Mouse (Mus musculus) neural tube, embryonic 13.5 days (tissue): ENCODE data around the gene Rest. TPM values are rescaled to one million over a fixed set of nuclear protein-coding genes. Genes with fewer than 3 reads are reported as not detected.

ENCODE experiments used
- ATAC-seq: fragments of 200-750 bp; cut with Nextera tagmentation; 2 replicates; pipeline ENCODE4 v1.8.0; 2017; ENCODE audit warnings: low read depth, mild to moderate bottlenecking, moderate TSS enrichment, moderate library complexity
- H3K27ac ChIP-seq: fragments of 300-500 bp; sonication (generic); replicated peaks from 2 replicates; pipeline ENCODE4 v1.5.1; 2015; ENCODE audit warnings: moderate library complexity, mild to moderate bottlenecking, inconsistent platforms
- H3K27me3 ChIP-seq: fragments of 300-500 bp; sonication (generic); 2 replicates; pipeline ENCODE4 v1.6.1; 2015; ENCODE audit warnings: mild to moderate bottlenecking, inconsistent platforms
- H3K36me3 ChIP-seq: fragments of 300-500 bp; sonication (generic); 2 replicates; pipeline ENCODE4 v1.6.1; 2015; ENCODE audit warnings: mild to moderate bottlenecking, inconsistent platforms
- H3K4me1 ChIP-seq: fragments of 300-500 bp; sonication (generic); replicated peaks from 2 replicates; pipeline ENCODE4 v1.6.1; 2015; ENCODE audit warnings: inconsistent platforms
- H3K4me2 ChIP-seq: fragments of 300-500 bp; sonication (generic); 2 replicates; pipeline ENCODE4 v1.6.1; 2015; ENCODE audit warnings: inconsistent platforms, mild to moderate bottlenecking, moderate library complexity
- H3K4me3 ChIP-seq: fragments of 300-500 bp; sonication (generic); 2 replicates; pipeline ENCODE4 v1.5.1; 2015; ENCODE audit warnings: mild to moderate bottlenecking, inconsistent platforms
- H3K9ac ChIP-seq: fragments of 300-500 bp; sonication (generic); 2 replicates; pipeline ENCODE4 v1.6.1; 2015; ENCODE audit warnings: moderate library complexity, mild to moderate bottlenecking, inconsistent platforms
- H3K9me3 ChIP-seq: fragments of 300-500 bp; sonication (generic); 2 replicates; pipeline ENCODE4 v1.6.1; 2016; ENCODE audit warnings: inconsistent platforms
- WGBS: fragments of 180-500 bp; shearing (Covaris S2); methylation state at CpG from one replicate; pipeline ENCODE4 v1.1.7; 2015; 5-methylcytosine and 5-hydroxymethylcytosine counted together
- polyA plus RNA-seq: library from polyadenylated mRNA; unstranded; fragments of >200 nt; fragmentation: Nextera tagmentation; extraction: Ambion mirVana; gene quantifications from 2 replicates; pipeline ENCODE4 v1.2.1, GENCODE M21; 2015

Rest gene
- polyA plus RNA-seq, 1 experiment from 2014 or later: 9.7 TPM

- Histone ChIP-seq H3K9me3 (no peaks in the 10 kb centered on the region), H3K4me3 (no peak overlapping the region), H3K4me1 (peaks cover 14% of the 10 kb centered on the region), H3K27me3 (no peaks in the 10 kb centered on the region), H3K27ac (no peak overlapping the region), H3K9ac (no peak overlapping the region), H3K36me3 (no peaks in the 10 kb centered on the region), H3K4me2 (no peak overlapping the region)
- no peak for ATAC-seq
- 66% methylated on average over 9 of the region's 9 CpGs for WGBS
Observed at GRCm38 (mm10) chr5:77250083-77250482, 15.2 kb upstream of the Rest start.

GRCm38 (mm10) chr5:77251656-77252055 is 13.6 kb upstream of the Rest start:
- no peaks in the 10 kb centered on the region for H3K9me3 ChIP-seq
- no peak overlapping the region for H3K9ac ChIP-seq
- no peak for ATAC-seq
- no peaks in the 10 kb centered on the region for H3K4me1 ChIP-seq
- 25% methylated on average over 5 of the region's 5 CpGs for WGBS
- no peaks in the 10 kb centered on the region for H3K36me3 ChIP-seq
- H3K27ac ChIP-seq: no peak overlapping the region
- no peaks in the 10 kb centered on the region for H3K27me3 ChIP-seq
- H3K4me3 ChIP-seq: no peak overlapping the region
- no peak overlapping the region for H3K4me2 ChIP-seq

GRCm38 (mm10) chr5:77252115-77252827 is 13.0 kb upstream of the Rest start:
- no peak overlapping the region for H3K27ac ChIP-seq
- ATAC-seq: no peak
- WGBS: 57% methylated on average over 8 of the region's 8 CpGs

GRCm38 (mm10) chr5:77253154-77253553 is 12.1 kb upstream of the Rest start:
- no peak overlapping the region for H3K4me3 ChIP-seq
- no peaks in the 10 kb centered on the region for H3K9me3 ChIP-seq
- 85% methylated on average over 1 of the region's 1 CpGs for WGBS
- H3K9ac ChIP-seq: no peak overlapping the region
- no peak for ATAC-seq
- no peaks in the 10 kb centered on the region for H3K4me1 ChIP-seq
- no peaks in the 10 kb centered on the region for H3K27me3 ChIP-seq
- no peak overlapping the region for H3K4me2 ChIP-seq
- H3K27ac ChIP-seq: no peak overlapping the region
- H3K36me3 ChIP-seq: no peaks in the 10 kb centered on the region

More at GRCm38 (mm10) chr5:77252115-77252827, 13.0 kb upstream of the Rest start:
- H3K27me3 ChIP-seq: no peaks in the 10 kb centered on the region
- H3K4me3 ChIP-seq: no peak overlapping the region
- H3K4me2 ChIP-seq: no peak overlapping the region
- no peaks in the 10 kb centered on the region for H3K9me3 ChIP-seq
- no peak overlapping the region for H3K9ac ChIP-seq
- H3K4me1 ChIP-seq: no peaks in the 10 kb centered on the region
- no peaks in the 10 kb centered on the region for H3K36me3 ChIP-seq

GRCm38 (mm10) chr5:77254402-77254801 is 10.9 kb upstream of the Rest start:
- 76% methylated on average over 3 of the region's 3 CpGs for whole genome bisulfite sequencing
- no peak overlapping the region for H3K9ac ChIP-seq
- no peaks in the 10 kb centered on the region for H3K27me3 ChIP-seq
- no peak overlapping the region for H3K4me3 ChIP-seq
- no peak overlapping the region for H3K27ac ChIP-seq
- no peaks in the 10 kb centered on the region for H3K9me3 ChIP-seq
- no peaks in the 10 kb centered on the region for H3K4me1 ChIP-seq
- no peak overlapping the region for H3K4me2 ChIP-seq
- H3K36me3 ChIP-seq: no peaks in the 10 kb centered on the region
- no peak for ATAC-seq

- no peaks in the 10 kb centered on the region for H3K4me1 ChIP-seq
- H3K27me3 ChIP-seq: no peaks in the 10 kb centered on the region
- no peaks in the 10 kb centered on the region for H3K36me3 ChIP-seq
- no peak overlapping the region for H3K4me2 ChIP-seq
- no peak overlapping the region for H3K27ac ChIP-seq
- no peak overlapping the region for H3K4me3 ChIP-seq
- 75% methylated on average over 3 of the region's 3 CpGs for WGBS
- no peaks in the 10 kb centered on the region for H3K9me3 ChIP-seq
- H3K9ac ChIP-seq: no peak overlapping the region
- no peak for ATAC-seq
Observed at GRCm38 (mm10) chr5:77257603-77258002, 7.7 kb upstream of the Rest start.

GRCm38 (mm10) chr5:77259315-77259714 is 6.0 kb upstream of the Rest start:
- ATAC-seq: no peak
- no peak overlapping the region for H3K4me2 ChIP-seq
- H3K9ac ChIP-seq: no peak overlapping the region
- H3K4me3 ChIP-seq: no peak overlapping the region
- H3K9me3 ChIP-seq: no peaks in the 10 kb centered on the region
- H3K27me3 ChIP-seq: peaks cover 9% of the 10 kb centered on the region; the same call in 1 of the 2 replicates
- no peaks in the 10 kb centered on the region for H3K36me3 ChIP-seq
- no peak overlapping the region for H3K27ac ChIP-seq
- no peaks in the 10 kb centered on the region for H3K4me1 ChIP-seq

GRCm38 (mm10) chr5:77260141-77260540 is 5.2 kb upstream of the Rest start:
- no peaks in the 10 kb centered on the region for H3K36me3 ChIP-seq
- peaks cover 10% of the 10 kb centered on the region; the same call in 1 of the 2 replicates for H3K27me3 ChIP-seq
- H3K4me3 ChIP-seq: no peak overlapping the region
- H3K9ac ChIP-seq: no peak overlapping the region
- no peaks in the 10 kb centered on the region for H3K9me3 ChIP-seq
- no peak for ATAC-seq
- H3K4me2 ChIP-seq: no peak overlapping the region
- H3K4me1 ChIP-seq: no peaks in the 10 kb centered on the region; the same call in 1 of the 2 replicates
- WGBS: 63% methylated on average over 6 of the region's 6 CpGs
- H3K27ac ChIP-seq: no peak overlapping the region

- Histone ChIP-seq H3K27me3 (peaks cover 10% of the 10 kb centered on the region; the same call in 1 of the 2 replicates), H3K9me3 (no peaks in the 10 kb centered on the region), H3K4me2 (no peak overlapping the region), H3K27ac (no peak overlapping the region), H3K4me3 (no peak overlapping the region), H3K4me1 (no peaks in the 10 kb centered on the region; the same call in 1 of the 2 replicates), H3K9ac (no peak overlapping the region), H3K36me3 (no peaks in the 10 kb centered on the region)
- WGBS: 78% methylated on average over 4 of the region's 4 CpGs
- no peak for ATAC-seq
Observed at GRCm38 (mm10) chr5:77261137-77261536, 4.2 kb upstream of the Rest start.

GRCm38 (mm10) chr5:77262105-77262504 is 3.2 kb upstream of the Rest start:
- no peak overlapping the region for H3K4me3 ChIP-seq
- no peak overlapping the region for H3K27ac ChIP-seq
- peaks cover 6% of the 10 kb centered on the region; the same call in 1 of the 2 replicates for H3K4me1 ChIP-seq
- no peaks in the 10 kb centered on the region for H3K9me3 ChIP-seq
- H3K4me2 ChIP-seq: no peak overlapping the region
- H3K9ac ChIP-seq: no peak overlapping the region
- H3K36me3 ChIP-seq: no peaks in the 10 kb centered on the region
- no peak for ATAC-seq
- peaks cover 10% of the 10 kb centered on the region; the same call in 1 of the 2 replicates for H3K27me3 ChIP-seq
- WGBS: 28% methylated on average over 5 of the region's 5 CpGs

- peak; percentile 90 for ATAC-seq
- Histone ChIP-seq H3K4me1 (peaks cover 21% of the 10 kb centered on the region), H3K27me3 (peaks cover 10% of the 10 kb centered on the region; the same call in 1 of the 2 replicates), H3K4me3 (peak overlapping the region; percentile 91), H3K36me3 (peaks cover 18% of the 10 kb centered on the region), H3K27ac (peak overlapping the region; percentile 88), H3K9me3 (no peaks in the 10 kb centered on the region), H3K9ac (peak overlapping the region; percentile 90), H3K4me2 (peak overlapping the region; percentile 76)
- WGBS: under 1% methylated on average over 51 of the region's 53 CpGs
Observed at GRCm38 (mm10) chr5:77265671-77266065, 377 bp downstream of the Rest start.

GRCm38 (mm10) chr5:77266066-77266885 is 985 bp downstream of the Rest start:
- Histone ChIP-seq H3K4me1 (peaks cover 21% of the 10 kb centered on the region), H3K4me2 (peak overlapping the region; percentile 76), H3K9me3 (no peaks in the 10 kb centered on the region), H3K9ac (peak overlapping the region; percentile 90), H3K4me3 (peak overlapping the region; percentile 91), H3K36me3 (peaks cover 20% of the 10 kb centered on the region), H3K27ac (peak overlapping the region; percentile 88), H3K27me3 (peaks cover 10% of the 10 kb centered on the region; the same call in 1 of the 2 replicates)
- ATAC-seq: peak; percentile 68
- WGBS: under 1% methylated on average over 87 of the region's 87 CpGs
